Mouse (Mus musculus) thymus, postnatal 14 days (tissue): ENCODE measurements around the gene Rasa2.
A peak's percentile ranks its signal among the peaks of the same experiment; 100 is the strongest.

Experiments
- DNase-seq: peaks from one replicate; pipeline ENCODE4 v3.0.0; 2021

Gene Rasa2

DNA sequence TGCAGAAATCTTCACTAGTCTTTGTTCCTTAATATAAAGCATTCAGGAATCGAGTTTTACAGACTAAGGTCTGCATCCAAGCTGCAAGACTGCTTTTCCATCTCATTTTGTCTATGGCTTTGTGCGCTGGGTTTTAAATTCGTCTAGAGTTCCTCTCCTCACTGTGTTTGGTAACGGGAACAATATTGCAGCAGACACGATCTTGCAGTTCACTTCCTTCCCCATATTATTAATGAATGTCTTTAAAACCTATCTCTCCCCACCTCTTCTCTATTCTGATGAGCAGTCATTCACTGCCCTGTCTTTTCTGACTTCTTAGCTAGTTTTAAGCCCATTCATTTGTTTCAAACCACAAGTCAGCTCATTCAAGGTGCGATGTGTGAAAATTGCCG is 5.7 kb upstream of the Rasa2 start:
- DNase-seq, result no peak

DNA sequence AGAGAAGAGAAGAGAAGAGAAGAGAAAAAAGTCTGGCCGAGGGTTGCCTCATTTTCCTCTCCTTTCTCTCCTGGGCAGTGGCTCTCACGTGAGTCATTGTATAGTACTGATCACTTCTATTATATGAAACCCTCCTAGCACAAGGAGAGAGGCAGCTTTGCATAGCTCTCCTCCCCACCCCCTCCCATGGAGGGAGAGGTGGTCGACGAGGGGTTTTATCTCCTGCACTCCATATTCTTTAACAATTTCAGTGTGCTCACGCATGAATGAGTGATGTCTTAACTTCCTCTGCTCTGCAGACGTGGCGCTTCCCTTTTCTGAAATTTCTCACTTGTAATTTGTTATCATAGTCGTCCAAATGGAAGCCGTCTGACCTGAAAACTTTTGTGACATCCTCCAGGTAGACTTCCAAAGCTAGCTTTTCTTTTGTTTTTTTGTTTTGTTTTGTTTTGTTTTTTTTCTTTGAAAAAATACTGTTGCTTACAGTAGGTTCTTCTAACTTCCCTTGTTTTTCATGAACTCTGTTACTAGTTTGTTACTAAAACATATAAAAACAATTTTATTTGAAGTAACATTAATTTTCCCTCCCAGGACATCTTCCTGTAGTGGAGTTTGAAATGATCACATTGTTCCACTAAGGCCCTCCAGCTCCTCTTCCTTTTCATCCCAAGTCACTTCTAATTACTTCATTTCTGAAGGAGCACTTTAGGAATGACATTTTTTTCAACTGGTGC is 5.2 kb upstream of the Rasa2 start:
- no peak for DNase-seq

DNA sequence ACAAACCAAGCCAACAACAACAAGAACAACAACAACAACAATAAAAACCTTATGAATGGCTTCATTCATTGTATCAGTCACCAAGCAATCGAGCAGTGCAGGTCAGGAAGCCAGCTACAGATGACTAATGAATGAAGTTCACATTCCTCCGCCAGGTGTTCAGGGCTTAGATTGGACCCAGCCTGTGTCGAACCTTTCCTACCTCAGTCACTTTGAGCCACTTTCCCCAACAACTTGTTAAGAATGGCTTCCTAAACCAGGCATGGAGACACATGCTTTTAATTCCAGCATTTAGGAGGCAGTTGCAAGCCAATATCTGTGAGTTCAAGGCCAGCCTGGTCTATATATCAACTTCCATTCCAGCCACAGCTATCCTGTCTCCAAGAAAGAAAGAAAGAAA is 4.5 kb upstream of the Rasa2 start:
- DNase-seq, result no peak

DNA sequence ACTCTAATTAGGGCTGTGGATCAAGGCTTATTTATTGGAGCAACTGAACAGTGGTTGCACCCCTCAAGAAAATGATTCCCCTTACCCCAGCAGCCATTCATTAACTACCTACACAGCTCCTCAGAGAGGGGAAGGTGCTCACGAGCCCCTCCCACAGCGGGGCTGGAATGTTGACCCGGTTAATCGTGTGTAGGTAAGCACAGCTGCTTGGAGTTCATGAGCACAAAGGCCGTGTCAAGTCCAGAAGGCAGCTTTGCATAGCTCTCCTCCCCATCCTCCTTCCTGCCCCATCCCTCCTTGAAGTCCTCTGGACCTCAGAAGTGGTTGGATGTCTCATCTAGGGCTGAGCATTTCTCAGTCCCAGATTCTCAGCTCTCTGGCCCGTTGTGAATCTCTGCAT is 3.8 kb upstream of the Rasa2 start:
- DNase-seq, result no peak

DNA sequence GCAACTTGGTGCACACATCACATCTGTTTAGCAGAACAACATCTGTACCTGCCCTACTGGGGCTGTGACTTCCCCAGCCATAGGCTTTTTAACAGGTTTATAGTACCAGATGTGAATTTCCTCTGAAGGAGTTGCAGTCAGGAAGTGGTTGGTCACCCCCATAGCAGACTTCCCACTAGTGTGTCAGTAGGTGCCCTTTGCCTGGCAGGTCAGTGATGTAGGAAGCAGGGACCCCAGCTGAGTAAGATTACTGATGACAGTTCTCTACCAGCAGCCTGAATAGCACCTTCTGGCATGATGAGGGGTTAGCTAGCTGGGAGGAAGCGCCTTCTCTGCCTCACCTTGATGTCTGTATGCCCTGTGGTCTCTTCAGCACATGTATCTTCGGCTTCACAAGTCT is 2.4 kb upstream of the Rasa2 start:
- peak; percentile 40 for DNase-seq

DNA sequence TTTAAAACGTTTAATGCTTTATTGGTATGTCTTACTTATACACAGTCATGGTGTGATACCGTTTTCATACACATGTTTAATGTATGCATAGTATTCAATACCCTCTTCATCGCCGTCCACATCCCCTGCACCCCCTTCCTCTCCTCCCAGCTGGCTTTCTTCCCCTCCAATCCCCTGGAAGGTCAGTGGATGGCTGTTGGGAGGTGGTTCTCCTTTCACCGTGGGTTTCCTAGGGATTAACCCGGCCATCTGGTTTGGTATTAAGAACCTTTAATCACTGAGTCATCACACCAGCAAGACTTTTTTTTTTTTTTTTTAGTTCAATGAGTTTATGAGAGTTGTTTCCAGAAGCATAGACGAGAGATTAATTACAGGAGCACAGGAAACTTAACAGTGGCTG is 1.3 kb upstream of the Rasa2 start:
- DNase-seq, result no peak

DNA sequence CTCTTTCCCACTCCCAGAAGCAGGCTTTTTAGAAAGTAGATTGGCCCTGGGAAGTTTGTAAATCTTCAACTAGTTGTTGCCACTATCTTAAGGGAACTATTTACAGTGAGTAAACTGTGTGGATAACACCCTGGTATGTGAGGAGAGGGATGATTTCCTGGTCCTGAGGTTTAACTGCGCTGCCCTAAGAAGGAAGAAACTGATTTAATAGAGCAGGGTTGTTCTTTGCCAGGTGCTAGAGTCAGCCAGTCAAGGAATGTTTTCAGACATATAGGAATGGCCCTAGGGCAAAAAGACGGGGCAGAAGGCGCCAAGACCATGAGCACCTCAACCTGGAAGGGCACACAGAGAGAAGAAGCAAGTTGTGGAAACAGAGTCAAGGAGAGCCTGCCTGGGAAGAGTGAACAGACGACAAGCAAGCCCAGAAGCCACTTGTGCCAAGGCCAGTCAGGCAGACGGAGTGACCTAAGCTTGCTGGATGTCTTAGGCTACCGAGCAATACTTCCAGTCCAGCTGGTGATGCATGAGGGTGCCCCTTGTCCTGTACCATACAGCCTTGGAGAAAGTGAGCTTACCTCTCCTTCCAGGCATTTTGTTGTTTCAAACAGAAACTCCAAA is 765 bp upstream of the Rasa2 start:
- DNase-seq, result no peak

DNA sequence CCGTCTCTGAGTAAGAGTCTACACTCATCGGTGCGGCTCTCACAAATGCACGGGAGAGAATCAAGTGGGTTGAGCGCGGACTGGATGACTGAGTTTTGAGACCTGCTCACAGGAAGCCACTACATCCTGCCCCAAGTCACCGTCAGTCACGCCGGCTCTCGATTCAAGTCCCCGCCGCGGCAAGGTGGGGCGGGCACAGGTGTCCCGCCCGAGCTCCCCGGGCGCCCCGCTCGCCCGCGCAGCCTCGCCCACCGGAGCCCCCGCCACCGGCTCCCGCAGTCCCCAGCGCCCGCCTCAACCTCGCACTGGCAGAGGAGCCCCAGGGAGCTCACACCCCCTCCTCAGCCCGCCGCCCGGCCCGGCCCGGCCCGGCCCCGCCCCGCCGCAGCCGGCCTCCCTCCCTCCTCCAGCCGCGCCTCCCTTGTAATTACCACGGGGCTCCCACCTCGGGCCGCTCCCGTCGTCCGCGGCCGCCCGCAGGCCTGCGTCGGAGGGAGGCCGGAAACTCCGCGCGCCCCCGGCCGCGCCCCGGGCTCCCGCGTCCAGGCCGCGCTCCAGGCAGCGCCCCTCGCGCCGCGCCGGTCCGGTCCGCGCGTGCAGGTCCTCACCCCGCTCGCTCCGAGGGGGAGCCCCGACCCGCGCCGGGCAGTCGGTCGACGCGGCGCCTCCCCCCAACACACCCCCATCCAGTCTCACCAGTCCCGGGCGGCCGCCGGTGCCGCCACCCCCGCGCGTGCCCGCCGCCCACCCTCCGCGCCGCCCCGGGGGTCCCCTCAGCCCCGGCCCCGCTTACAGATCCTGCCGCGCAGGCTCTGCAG is 637 bp downstream of the Rasa2 start:
- DNase-seq, result peak; percentile 90

DNA sequence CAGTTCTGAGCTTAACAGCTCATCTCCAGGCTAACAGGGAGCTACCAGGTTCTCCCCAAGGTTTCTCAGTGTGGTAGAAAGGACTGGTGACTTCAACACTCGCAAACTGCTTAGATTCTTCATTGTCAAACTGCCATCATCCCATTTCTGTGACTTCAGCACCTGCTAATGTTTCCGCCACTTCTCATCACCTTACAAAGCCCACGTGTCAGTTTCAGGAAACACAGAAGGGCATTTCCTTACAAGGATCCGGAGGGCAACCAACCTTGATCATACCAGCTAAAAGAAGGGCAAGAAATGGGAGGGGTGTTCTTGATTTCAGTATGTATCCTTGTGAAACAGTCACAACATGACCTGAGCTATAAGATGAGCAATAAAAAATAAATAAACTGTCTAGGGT is 2.3 kb downstream of the Rasa2 start:
- DNase-seq, result no peak

DNA sequence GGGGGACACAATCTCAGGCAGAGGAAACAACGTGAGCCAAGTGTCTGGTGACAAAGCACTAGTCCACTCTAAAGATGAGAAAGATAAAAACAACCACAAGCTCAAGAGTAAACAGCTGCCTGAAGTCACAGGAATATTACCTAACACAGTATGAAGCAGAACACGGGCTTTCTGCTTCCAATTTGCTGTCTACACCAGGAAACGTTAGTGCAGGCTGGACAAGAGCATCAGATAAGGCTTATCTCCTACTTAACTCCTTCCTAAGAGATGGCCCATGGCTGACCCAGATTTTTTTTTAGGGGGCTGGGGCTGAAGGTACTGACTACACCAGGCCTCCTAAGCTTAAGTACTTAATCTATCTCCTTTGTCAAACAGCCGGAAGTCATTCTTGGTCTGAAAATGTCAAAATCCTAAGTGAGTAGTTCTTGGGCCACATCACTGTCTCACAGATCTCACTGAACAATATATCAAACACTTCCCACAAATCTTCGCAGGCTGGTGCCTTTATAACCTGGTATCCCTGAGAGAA is 3.8 kb downstream of the Rasa2 start:
- DNase-seq, result no peak

DNA sequence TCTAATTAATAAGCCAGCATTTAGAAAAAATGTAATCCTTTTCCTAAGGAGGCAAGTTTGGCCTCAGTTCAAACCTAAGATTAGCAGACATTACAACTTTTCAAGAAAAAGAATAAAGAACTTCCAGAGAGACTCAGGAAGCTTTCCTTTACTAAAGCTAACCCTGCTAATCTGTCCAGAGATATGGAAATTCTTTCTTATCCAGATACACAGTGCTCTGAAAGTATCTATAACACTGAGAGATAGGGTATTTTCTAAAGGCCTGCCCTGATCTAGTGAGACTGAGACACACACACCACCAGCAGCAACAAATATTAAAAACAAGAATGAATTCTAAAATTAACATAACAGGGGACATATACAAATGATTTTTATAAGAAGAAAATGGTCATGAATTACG is 4.4 kb downstream of the Rasa2 start:
- DNase-seq, result no peak

DNA sequence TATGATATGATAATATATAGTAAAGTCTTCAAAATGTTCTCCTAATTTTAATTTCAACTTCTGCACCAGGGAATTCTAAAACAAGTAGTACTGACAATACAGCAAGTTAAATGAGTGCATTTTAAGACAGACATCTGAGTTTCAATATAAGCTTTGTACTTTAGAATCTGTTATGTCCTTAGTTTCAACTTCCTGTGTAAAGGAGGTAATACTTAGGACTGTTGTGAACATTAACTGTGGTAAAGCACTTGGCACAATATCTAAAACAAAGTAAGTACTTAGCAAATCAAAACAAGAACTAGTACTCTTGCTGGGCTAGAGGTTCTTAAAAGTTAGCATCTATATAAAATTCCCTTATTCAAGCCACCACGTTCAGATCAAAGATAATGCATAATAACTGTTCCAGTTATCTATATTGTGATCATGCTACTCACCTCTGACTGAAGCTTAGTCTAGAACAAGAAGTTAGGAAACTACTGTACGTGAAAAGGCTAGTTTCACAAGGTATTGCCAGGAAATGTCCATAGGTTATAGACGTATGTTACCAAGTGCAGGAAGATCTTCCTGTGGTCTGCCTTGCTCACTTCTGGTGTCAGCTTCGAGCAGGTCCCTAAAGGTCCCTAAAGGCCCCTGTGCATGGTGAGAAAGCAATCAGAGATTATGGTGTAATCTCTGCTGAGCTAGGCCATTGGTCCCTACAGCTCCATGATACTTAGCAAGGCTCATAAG is 12.8 kb downstream of the Rasa2 start:
- no peak for DNase-seq

DNA sequence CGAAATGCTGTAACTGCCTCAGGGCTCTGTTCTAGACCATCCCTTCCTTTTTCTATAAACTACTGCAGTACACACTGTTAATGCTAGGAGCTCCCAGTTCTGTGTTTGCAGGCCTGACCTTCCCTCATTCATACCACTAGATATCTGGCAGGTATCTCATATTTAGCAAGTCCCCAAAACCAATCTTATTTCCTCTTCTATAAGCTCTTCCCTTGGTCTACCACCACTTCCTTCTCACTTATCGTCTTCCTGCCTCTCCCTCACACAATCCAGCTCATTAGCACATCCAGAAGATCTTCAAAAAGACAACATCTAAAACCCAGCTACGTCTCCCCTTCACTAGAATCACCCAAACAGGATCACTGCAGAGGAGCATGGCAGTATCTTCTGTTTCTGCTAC is 19.1 kb downstream of the Rasa2 start:
- DNase-seq, result no peak

DNA sequence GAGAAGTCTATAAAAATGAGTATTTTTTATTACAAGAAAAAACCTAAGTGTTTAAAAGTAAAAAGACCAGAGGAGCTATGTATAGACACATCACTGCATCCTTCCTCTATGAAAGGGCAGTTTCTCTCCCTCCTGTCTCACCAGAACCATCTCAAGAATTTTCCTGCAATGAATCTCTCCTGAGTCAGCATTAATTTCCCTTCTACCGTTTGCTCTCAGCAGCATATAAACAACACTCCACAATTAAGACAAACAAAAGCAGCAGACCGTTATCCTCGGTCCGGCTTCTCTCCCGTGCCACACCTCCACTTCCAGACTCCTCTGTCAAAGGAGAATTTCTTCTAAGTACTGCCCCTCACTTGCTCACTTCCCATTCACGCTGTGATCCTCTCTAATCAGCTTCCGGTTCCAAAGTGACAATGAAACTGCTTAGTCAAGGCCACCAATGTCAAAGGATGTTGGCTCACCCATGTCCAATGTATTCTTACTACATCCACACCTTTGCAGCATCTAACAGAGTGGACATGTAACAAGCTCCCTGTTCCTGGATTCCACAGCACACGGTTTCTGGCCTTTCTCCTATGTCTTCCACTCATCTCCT is 19.6 kb downstream of the Rasa2 start:
- no peak for DNase-seq

DNA sequence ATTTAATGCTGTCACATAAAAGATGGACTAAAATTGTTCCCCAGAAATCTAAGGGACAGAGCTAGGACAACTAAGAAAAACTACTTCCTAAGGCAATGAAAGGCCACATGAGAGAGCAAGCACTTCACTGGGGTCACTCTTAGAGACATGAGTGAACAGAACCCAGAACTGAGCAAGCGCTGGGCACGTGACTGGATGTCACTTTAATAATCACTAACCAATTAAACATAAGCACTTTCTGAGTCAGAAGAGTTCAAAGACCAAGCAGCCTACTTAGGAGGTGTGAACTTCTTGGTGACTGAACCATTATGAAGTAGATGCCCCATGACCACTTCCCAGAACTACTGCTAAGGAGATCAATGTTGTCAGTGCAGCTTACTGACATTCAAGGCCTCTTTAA is 20.6 kb downstream of the Rasa2 start:
- no peak for DNase-seq

DNA sequence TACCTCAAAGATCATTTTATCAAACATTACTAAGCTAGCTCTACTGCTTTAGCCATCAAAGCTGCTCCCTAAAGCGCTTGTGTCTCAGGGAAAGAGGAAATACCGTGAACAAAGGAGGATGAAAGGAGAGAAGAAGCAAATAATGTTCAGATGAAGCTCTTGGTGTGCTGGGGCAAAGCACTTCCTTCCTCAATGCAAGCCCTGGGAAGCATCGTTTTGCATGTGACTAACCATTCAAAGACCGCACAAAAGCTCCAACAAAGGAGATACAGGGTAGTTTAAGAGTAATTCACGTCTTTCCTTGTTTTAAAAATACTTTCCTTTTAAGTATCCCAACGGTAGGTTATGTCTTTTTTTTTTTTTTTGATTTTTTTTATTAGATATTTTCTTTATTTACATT is 28.0 kb downstream of the Rasa2 start:
- DNase-seq, result no peak

DNA sequence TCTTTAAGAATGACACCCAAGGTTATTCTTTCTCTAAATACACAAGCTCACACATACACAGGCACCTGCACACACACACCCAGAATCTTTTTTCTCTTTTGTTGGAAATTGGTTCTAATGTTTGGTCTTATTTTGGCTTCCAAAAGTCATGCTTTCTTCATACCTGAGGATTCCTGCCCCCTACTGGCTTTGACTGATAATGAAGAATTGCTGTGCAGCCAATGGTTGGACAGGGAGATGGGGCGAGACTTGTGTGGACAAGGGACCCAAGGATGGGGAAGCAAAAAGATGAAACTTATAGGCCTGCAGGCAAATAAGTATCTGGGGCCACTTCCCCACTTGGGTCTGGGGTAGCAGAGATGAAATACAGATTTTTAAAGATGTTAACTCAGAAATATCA is 33.5 kb downstream of the Rasa2 start:
- DNase-seq, result no peak

DNA sequence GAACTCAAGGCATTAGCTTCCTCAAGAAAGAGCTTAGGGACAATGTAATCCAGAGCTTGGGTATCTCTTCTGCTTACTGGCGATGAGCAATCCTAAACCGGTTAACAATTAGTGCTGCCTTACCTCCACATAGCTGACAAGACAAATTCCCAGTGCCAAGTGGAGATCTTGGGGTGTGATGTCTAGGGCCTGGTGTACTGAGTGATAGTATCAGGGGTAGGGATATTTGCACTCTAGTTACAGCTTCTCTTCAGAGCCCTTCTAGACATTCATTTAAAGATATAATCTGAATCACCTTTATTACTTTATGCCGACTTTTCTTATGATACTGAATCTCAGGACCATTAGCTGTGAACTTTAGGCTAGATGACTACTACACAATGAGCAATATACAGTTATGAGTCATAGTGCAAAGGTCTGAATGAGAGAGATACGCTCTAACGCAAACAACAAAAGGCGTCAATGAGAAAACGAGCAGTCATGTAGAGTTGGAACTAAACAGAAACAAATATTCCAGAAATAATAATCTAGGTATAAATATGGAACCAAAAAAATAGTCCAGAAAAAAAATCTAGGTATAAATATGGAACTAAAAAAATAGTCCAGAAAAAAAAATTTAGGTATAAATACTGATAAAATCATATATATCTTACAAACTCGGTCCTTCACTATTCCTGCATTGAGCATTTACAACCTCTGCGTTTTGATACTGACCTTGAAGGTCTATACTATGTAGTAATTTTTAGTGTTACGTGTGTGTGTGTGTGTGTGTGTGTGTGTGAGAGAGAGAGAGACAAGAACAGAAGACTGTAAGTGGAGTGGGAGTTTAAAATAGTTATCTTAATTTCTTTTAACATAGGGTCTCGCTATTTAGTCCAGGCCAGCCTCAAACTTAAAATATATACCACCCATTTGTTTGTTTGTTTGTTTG is 38.5 kb downstream of the Rasa2 start:
- DNase-seq, result no peak

DNA sequence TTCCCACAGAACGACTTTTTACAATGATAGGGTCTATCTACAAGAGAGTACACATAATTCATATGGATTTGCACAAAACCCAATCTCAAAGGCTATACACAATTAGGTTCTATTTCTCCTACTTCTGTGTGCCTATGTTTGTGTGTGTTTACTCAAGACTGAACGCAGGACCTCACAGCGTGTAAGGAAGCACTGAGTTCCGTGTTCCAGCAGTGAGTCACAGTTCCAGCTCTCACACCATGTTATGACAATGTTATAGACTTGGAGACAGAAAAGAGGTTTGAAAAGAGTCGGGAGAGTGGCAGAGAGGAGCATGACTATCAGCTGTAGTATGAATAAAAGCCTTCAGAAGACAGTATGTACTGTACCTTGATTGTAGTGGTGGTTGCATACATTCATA is 42.1 kb downstream of the Rasa2 start:
- DNase-seq, result no peak

DNA sequence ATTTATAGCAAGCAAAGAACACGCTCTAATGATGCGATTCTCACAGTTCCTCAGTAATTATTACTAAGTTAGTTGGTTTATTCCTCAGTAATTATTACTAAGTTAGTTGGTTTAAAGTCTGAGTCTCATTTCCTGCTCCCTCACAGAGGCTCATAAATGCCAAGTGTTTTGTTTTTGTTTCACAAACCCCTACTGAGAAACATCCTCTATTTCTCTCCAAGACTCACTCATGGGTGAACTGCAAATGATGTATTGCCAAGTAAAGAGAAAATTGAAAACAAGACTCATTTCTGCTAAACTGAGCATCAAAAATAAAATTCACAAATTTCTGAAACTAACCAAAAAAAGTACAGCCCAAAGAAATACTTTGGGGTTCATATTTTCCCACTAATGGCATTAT is 47.9 kb downstream of the Rasa2 start:
- no peak for DNase-seq

DNA sequence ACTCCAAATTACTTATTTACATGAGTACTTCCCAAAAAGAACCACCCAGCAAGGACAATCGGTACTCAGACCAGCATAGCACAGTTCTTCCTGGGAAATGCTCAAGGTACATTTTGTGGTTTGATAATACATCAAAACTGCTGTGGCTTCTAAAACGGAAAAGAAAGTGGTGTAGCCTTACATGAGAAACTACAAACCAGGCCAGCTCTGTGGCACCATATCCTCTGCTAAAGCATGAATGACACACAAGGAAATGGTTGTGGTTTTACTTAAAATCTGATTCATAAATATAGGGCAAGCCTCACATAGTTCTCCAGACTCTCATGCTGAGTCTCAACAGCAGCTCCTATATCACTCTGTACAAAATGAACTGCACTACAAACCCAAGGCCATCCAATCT is 48.3 kb downstream of the Rasa2 start:
- peak; percentile 46 for DNase-seq

DNA sequence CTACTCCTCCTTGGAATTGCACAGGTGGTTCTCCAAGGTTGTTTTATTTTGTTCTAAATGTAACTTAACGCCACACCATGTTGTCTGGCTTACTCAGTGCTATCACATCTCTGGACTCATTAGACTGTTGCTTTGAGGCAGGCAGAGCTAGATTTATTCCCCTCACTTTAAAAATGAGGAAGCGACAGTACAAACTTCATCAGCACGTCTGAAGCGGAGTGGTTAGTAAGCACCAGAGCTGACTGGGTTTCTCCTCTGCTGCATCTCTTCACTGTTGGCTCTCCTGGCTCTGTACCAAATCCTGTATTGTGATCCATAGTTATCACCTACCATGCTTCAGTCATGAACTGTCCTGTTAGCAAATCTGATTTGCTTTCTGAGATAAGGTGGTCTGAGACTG is 53.2 kb downstream of the Rasa2 start:
- no peak for DNase-seq
